Mouse (Mus musculus) stomach, postnatal 0 days (tissue): ENCODE data around the gene Map7.

ENCODE experiments used
- CTCF ChIP-seq: IDR thresholded peaks from 2 replicates; pipeline ENCODE4 v1.5.1; 2016; ENCODE audit warnings: antibody characterized with exemption, low read depth, mild to moderate bottlenecking, moderate library complexity
- EP300 ChIP-seq: optimal IDR thresholded peaks from 2 replicates; pipeline ENCODE3; 2016; ENCODE audit warnings: antibody characterized with exemption

DNA sequence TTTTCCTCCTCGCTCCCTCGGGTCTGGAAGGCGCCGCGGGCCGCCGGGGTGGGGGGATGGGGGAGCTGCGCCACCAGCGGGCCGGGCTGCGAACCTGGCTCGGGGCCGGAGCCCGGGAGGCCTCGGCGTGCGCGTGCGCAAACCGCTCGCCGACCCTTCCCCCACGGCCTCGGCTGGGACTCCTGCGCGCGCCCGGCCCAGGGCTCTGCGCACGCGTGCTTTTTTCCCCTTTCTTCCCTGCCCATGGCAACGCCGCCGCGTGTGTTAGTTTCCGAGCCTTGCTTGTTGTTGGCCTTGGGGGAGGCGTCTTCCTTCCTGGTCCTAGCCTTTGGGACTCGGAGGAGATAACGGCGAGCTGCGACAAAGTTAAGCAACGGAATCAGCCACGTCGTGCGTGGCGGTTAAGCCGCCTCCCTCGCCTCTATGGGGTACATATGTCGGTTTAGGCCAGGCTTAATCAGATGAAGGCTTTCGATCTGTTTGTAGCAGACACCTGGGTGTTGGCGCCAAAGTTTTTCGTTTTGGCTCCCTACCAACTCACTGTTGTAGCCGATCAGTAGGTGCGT lies 164.5 kb downstream of the Map7 start:
- TF ChIP-seq CTCF (no peak), EP300 (no peak)
